Mouse (Mus musculus) intestine, embryonic 16.5 days (tissue): ENCODE results near the gene Rfx1. TPM values are rescaled to one million over a fixed set of nuclear protein-coding genes. Genes with fewer than 3 reads are reported as not detected.

Source experiments
- ATAC-seq: fragments of 200-750 bp; cut with Nextera tagmentation; 2 replicates; pipeline ENCODE4 v1.8.0; 2017; ENCODE audit warnings: moderate TSS enrichment, moderate library complexity
- H3K27ac ChIP-seq: fragments of 300-500 bp; sonication (generic); 2 replicates; pipeline ENCODE4 v1.5.1; 2014; ENCODE audit warnings: mild to moderate bottlenecking, low read length
- H3K27me3 ChIP-seq: fragments of 300-500 bp; sonication (generic); replicated peaks from 2 replicates; pipeline ENCODE4 v1.6.1; 2014; ENCODE audit warnings: low read length, control low read depth, mixed read lengths; ENCODE audit not compliant: control insufficient read depth, insufficient read depth
- H3K36me3 ChIP-seq: fragments of 300-500 bp; sonication (generic); 2 replicates; pipeline ENCODE4 v1.6.1; 2014; ENCODE audit warnings: low read length, control low read depth; ENCODE audit not compliant: control insufficient read depth, insufficient read depth
- H3K4me1 ChIP-seq: fragments of 300-500 bp; sonication (generic); 2 replicates; pipeline ENCODE4 v1.6.1; 2014; ENCODE audit warnings: low read length, control low read depth, mixed read lengths; ENCODE audit not compliant: control insufficient read depth, insufficient read depth
- H3K4me2 ChIP-seq: fragments of 300-500 bp; sonication (generic); 2 replicates; pipeline ENCODE4 v1.6.1; 2014; ENCODE audit warnings: low read depth, low read length, control low read depth
- H3K4me3 ChIP-seq: fragments of 300-500 bp; sonication (generic); 2 replicates; pipeline ENCODE4 v1.5.1; 2014; ENCODE audit warnings: mild to moderate bottlenecking, low read length
- H3K9ac ChIP-seq: fragments of 300-500 bp; sonication (generic); 2 replicates; pipeline ENCODE4 v1.6.1; 2014; ENCODE audit warnings: low read depth, low read length
- H3K9me3 ChIP-seq: fragments of 300-500 bp; sonication (generic); 2 replicates; pipeline ENCODE4 v1.6.1; 2016; ENCODE audit warnings: low read length, control low read depth; ENCODE audit not compliant: control insufficient read depth
- WGBS: fragments of 180-500 bp; shearing (Covaris S2); extraction: QIAGEN DNeasy Blood & Tissue Kit; methylation state at CpG from one replicate; pipeline ENCODE4 v1.1.7; 2014; 5-methylcytosine and 5-hydroxymethylcytosine counted together
- polyA plus RNA-seq: library from polyadenylated mRNA; unstranded; fragments of >200 nt; fragmentation: Nextera tagmentation; extraction: Ambion mirVana; gene quantifications from 2 replicates; pipeline ENCODE4 v1.2.1, GENCODE M21; 2015

Gene Rfx1
- polyA plus RNA-seq, 1 experiment from 2014 or later: 5.9 TPM

DNA sequence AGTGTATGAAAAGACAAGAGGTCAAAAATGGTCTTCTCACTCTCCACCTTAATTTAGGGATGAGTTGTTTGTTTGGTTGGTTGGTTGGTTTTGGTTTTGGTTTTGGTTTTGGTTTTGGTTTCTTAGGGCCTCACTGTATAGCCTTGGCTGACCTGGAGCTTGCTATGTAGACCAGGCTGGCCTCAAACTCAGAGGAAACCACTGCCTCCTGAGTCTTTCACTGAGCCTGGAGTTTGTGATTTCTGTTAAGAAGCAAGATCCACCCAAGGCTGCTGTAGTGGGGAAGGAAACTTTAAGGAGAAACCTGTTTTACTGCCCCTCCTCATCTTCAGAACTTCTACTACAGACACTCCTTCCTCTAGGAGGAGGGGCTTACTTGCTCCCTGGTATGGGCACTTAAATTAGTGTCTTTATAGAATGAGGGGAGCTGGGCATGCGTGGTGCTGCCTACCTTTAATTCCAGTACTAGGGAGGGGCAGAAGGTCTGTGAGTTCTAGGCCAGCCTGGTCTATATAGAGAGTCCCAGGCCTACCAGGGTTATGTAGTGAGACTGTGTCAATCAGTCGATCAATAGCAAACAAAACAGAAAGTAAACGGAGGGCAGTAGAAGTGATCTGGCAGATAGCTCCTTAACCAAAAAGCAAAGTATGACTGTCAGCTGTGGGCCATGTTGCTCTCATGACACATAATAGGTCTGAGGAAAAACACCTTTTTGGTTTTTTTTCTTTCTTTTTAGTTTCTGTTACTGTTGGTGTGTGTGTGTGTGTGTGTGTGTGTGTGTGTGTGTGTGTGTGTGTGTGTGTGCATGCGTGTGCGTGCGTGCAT is 39.8 kb downstream of the Rfx1 start:
- Histone ChIP-seq H3K27me3 (no peaks in the 10 kb centered on the region), H3K4me3 (no peak overlapping the region), H3K36me3 (peaks cover 4% of the 10 kb centered on the region; the same call in 1 of the 2 replicates), H3K27ac (no peak overlapping the region), H3K9me3 (no peaks in the 10 kb centered on the region), H3K4me1 (peaks cover 19% of the 10 kb centered on the region), H3K4me2 (no peak overlapping the region), H3K9ac (no peak overlapping the region)
- 86% methylated on average over 6 of the region's 6 CpGs for WGBS
- no peak for ATAC-seq

DNA sequence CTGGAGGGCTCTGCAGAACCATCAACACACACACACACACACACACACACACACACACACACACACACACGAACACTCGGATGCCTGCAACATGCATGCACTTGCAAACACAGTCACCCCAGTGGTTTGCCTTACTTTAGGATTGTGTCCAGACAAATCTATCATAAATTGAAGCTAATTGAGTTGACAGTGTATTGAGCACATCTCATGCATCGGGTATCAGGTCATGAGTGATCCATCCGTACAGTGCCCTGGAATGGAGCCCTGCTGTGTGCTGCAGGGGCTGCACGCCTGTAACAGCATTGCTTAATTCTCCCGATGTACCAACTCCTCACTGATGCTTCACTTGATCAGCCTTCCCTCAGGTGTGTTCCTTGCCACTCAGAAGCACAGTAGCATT is 49.0 kb downstream of the Rfx1 start:
- Histone ChIP-seq H3K9me3 (no peaks in the 10 kb centered on the region), H3K4me2 (no peak overlapping the region)

DNA sequence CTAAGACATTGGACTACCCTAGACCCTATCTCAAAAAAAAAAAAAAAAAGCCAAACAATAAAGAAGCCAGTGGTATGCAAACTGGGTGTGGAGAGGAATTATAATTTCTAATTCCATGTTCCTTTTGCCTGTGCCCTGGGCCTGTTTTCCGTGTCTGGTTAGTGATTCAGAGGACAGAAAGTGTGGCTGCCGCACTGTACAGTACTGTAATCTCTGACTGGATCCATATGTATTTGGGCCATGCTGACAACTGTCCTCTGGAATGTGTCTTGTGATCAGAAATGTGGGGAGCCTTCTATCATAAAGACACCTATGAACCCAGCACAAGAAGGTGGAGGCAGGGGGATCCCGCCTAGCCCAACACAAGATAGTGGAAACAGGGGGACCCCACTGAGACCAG is 55.5 kb downstream of the Rfx1 start:
- Histone ChIP-seq H3K27ac (no peak overlapping the region), H3K4me3 (no peak overlapping the region), H3K9ac (no peak overlapping the region), H3K4me1 (no peaks in the 10 kb centered on the region), H3K9me3 (no peaks in the 10 kb centered on the region), H3K27me3 (no peaks in the 10 kb centered on the region), H3K4me2 (no peak overlapping the region), H3K36me3 (no peaks in the 10 kb centered on the region)
- 84% methylated on average over 3 of the region's 3 CpGs for WGBS
- no peak for ATAC-seq

More for the DNA sequence above, 49.0 kb downstream of the Rfx1 start:
- no peak overlapping the region for H3K9ac ChIP-seq
- no peak overlapping the region for H3K4me3 ChIP-seq
- H3K27me3 ChIP-seq: no peaks in the 10 kb centered on the region
- H3K27ac ChIP-seq: no peak overlapping the region
- WGBS: 88% methylated on average over 6 of the region's 6 CpGs
- no peak for ATAC-seq
- H3K36me3 ChIP-seq: no peaks in the 10 kb centered on the region
- no peaks in the 10 kb centered on the region for H3K4me1 ChIP-seq

DNA sequence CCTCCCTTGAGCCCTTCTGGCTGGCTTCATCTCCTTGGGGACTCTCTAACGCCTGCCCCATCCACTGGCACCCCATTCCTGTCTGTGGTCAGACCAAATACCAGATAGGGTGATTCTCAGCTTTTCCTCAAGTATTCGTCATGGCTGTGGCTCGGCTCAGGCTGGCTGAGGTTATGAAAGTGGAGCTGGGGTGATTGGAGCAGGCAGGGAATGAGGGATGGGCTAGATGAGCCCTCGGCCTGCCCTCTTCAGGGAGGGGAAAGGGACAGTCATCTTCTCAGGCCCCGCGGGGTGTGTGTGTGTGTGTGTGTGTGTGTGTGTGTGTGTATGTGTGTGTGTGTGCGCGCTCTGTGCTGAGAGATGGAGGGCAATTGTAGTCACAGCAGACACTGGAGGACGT is 59.0 kb downstream of the Rfx1 start, which contains the start of gene Podnl1:
Podnl1 (plus strand) TSS at position 334 of the 400 bp plus-strand sequence.
- Histone ChIP-seq H3K4me1 (no peaks in the 10 kb centered on the region), H3K9me3 (no peaks in the 10 kb centered on the region), H3K4me2 (no peak within 1 kb of the TSS), H3K27me3 (no peaks in the 10 kb centered on the region), H3K36me3 (no peaks in the 10 kb centered on the region), H3K9ac (no peak within 1 kb of the TSS), H3K4me3 (no peak within 1 kb of the TSS), H3K27ac (no peak within 1 kb of the TSS)
- peak; percentile 56; the same call in 1 of the 2 replicates for ATAC-seq
- WGBS: 42% methylated on average over 8 of the region's 9 CpGs

DNA sequence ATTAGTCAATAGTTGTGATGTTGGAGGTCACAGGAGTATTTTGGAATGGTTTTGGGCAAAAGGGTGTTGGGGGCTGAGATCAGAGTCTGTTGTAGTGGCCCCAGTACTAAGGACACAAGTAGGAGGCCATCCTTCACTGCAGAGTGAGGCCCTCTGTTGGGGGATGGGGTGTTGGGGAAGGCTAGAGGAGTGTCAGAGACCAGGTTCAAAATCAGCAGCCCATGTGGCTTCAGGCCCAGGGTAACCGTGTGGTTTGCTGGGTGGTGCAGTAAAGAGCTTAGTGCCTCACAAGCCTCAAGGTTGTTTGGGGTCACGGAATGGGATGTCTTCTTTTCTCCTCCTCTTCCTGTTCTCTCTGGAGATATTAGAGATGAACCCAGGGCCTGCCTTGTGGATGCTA is 60.1 kb downstream of the Rfx1 start:
- no peaks in the 10 kb centered on the region for H3K36me3 ChIP-seq
- no peaks in the 10 kb centered on the region for H3K27me3 ChIP-seq
- no peak overlapping the region for H3K27ac ChIP-seq
- H3K9me3 ChIP-seq: no peaks in the 10 kb centered on the region
- no peak overlapping the region for H3K9ac ChIP-seq
- WGBS: 69% methylated on average over 2 of the region's 2 CpGs
- no peak for ATAC-seq
- no peaks in the 10 kb centered on the region for H3K4me1 ChIP-seq
- no peak overlapping the region for H3K4me2 ChIP-seq
- no peak overlapping the region for H3K4me3 ChIP-seq

DNA sequence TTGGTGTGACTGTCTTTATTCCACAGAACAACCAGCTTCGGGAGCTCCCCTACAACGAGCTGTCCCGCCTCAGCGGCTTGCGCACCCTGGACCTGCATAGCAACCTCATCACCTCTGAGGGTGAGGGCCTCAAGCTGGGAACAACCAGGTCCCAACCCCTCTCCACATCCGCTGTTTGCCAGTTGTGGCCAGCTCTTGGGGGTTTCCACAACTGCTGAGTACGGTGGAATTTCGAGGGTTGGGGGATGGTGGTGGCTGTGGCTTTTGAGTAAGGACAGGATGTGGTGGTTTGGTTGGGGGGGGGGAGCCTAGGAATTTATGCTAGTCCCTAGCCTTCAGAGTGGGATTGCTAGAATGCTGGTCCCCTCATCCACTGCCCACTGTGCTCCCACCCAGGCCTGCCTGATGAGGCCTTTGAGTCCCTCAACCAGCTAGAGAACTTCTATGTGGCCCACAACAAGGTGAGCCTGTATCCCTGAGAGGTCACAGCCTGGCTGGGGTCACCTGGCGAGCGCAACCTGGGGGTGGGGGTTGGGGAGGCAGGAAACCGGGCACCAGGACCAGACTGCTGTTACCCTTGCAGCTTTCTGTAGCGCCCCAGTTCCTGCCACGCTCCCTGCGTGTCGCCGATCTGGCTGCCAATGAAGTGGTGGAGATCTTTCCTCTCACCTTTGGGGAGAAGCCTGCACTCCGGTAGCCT is 60.7 kb downstream of the Rfx1 start:
- no peak overlapping the region for H3K4me3 ChIP-seq
- H3K27me3 ChIP-seq: no peaks in the 10 kb centered on the region
- WGBS: 69% methylated on average over 17 of the region's 17 CpGs
- no peak; the same call in 1 of the 2 replicates for ATAC-seq
- H3K4me2 ChIP-seq: no peak overlapping the region
- no peaks in the 10 kb centered on the region for H3K4me1 ChIP-seq
- H3K9me3 ChIP-seq: no peaks in the 10 kb centered on the region
- H3K27ac ChIP-seq: no peak overlapping the region
- 0 out of 2 replicates have a peak, but pooled peaks cover 2% of the 10 kb centered on the region for H3K36me3 ChIP-seq
- H3K9ac ChIP-seq: no peak overlapping the region

DNA sequence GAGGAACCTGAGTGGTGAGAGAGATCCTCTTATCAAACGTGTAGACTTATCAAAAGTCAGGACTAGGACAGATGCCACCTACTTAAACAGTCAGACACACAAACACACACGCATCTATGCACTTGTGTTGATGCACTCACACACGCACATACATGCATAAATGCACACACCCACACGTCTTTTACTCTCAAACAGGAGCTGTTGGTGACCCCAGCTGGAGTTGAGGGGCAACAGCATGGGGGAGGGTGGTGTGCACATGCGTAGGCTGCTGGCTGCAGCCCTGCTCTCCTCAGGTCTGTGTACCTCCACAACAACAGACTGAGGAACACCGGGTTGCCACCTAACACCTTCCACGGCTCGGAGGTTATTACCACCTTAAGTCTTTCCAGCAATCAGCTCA is 61.6 kb downstream of the Rfx1 start:
- no peaks in the 10 kb centered on the region for H3K27me3 ChIP-seq
- 66% methylated on average over 8 of the region's 8 CpGs for WGBS
- H3K4me2 ChIP-seq: no peak overlapping the region
- H3K9ac ChIP-seq: no peak overlapping the region
- ATAC-seq: no peak
- no peaks in the 10 kb centered on the region for H3K4me1 ChIP-seq
- 0 out of 2 replicates have a peak, but pooled peaks cover 2% of the 10 kb centered on the region for H3K36me3 ChIP-seq
- no peak overlapping the region for H3K4me3 ChIP-seq
- no peaks in the 10 kb centered on the region for H3K9me3 ChIP-seq
- no peak overlapping the region for H3K27ac ChIP-seq

DNA sequence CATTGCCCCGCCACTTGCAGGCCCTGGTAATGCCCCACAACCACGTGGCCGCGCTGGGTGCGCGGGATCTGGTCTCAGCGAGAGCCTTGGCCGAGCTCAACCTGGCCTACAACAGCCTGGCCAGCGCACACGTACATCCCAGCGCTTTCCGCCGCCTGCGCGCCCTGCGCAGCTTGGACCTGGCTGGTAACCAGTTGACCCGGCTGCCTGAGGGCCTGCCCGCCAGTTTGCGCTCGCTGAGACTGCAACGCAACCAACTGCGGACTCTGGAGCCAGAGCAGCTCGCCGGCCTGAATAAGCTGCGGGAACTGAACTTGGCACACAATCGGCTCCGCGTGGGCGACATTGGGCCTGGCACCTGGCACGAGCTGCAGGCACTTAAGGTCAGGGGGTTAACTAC is 64.2 kb downstream of the Rfx1 start:
- H3K36me3 ChIP-seq: peaks cover 14% of the 10 kb centered on the region
- no peak overlapping the region for H3K4me3 ChIP-seq
- no peaks in the 10 kb centered on the region for H3K4me1 ChIP-seq
- ATAC-seq: peak; percentile 12; the same call in 1 of the 2 replicates
- no peak overlapping the region for H3K27ac ChIP-seq
- no peaks in the 10 kb centered on the region for H3K27me3 ChIP-seq
- no peaks in the 10 kb centered on the region for H3K9me3 ChIP-seq
- no peak overlapping the region for H3K9ac ChIP-seq
- 44% methylated on average over 30 of the region's 30 CpGs for WGBS
- H3K4me2 ChIP-seq: no peak overlapping the region

DNA sequence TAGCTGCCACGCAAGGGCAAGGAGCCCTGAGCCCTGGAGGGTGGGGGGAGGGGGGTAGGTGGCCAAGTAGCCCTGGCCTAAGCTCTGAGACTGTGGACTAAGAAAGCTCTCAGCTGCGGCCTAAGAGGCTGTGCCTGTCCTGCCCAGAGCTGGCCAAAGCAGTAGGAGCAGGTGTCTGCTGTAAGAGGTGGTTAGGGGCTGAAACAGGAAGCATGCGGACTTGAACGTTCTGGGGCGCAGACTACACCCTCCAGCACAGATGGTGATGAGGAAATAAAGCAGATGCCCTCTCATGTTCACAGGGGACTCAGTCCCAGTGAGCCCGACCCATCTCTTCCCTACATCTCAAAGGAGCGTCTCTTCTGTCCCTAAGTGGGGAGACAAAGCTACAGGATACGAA is 65.6 kb downstream of the Rfx1 start:
- Histone ChIP-seq H3K36me3 (peaks cover 20% of the 10 kb centered on the region), H3K27ac (no peak overlapping the region), H3K4me2 (no peak overlapping the region), H3K4me3 (no peak overlapping the region), H3K9me3 (no peaks in the 10 kb centered on the region), H3K4me1 (no peaks in the 10 kb centered on the region), H3K27me3 (no peaks in the 10 kb centered on the region), H3K9ac (no peak overlapping the region)
- ATAC-seq: no peak
- 90% methylated on average over 8 of the region's 8 CpGs for WGBS
